Mouse (Mus musculus) heart, postnatal 0 days (tissue): ENCODE results near the gene Pgm2l1. TPM values are rescaled to one million over a fixed set of nuclear protein-coding genes. Genes with fewer than 3 reads are reported as not detected.

Source experiments
- ATAC-seq: fragments of 200-750 bp; cut with Nextera tagmentation; 2 replicates; pipeline ENCODE4 v1.8.0; 2017; ENCODE audit warnings: low read depth, moderate number of reproducible peaks, moderate library complexity; ENCODE audit not compliant: insufficient read depth
- DNase-seq: peaks from one replicate; pipeline ENCODE4 v3.0.0-alpha.2; 2016; ENCODE audit warnings: low spot score
- H3K27ac ChIP-seq: fragments of 300-500 bp; sonication (generic); 2 replicates; pipeline ENCODE4 v1.5.1; 2014; ENCODE audit warnings: low read depth, mild to moderate bottlenecking
- H3K27me3 ChIP-seq: fragments of 300-500 bp; sonication (generic); 2 replicates; pipeline ENCODE4 v1.6.1; 2014; ENCODE audit warnings: low read length, mixed read lengths; ENCODE audit not compliant: control insufficient read depth, insufficient read depth
- H3K36me3 ChIP-seq: fragments of 300-500 bp; sonication (generic); replicated peaks from 2 replicates; pipeline ENCODE4 v1.6.1; 2014; ENCODE audit warnings: low read length, mixed read lengths; ENCODE audit not compliant: control insufficient read depth, insufficient read depth
- H3K4me1 ChIP-seq: fragments of 300-500 bp; sonication (generic); 2 replicates; pipeline ENCODE4 v1.6.1; 2014; ENCODE audit warnings: antibody characterized with exemption; ENCODE audit not compliant: control insufficient read depth, insufficient read depth
- H3K4me2 ChIP-seq: fragments of 300-500 bp; sonication (generic); 2 replicates; pipeline ENCODE4 v1.6.1; 2014; ENCODE audit warnings: low read depth, mild to moderate bottlenecking, low read length, moderate library complexity
- H3K4me3 ChIP-seq: fragments of 300-500 bp; sonication (generic); 2 replicates; pipeline ENCODE4 v1.5.1; 2014; ENCODE audit warnings: low read depth, low read length
- H3K9ac ChIP-seq: fragments of 300-500 bp; sonication (generic); replicated peaks from 2 replicates; pipeline ENCODE4 v1.6.1; 2014; ENCODE audit warnings: low read depth, low read length, mixed read lengths
- H3K9me3 ChIP-seq: fragments of 300-500 bp; sonication (generic); replicated peaks from 2 replicates; pipeline ENCODE4 v1.6.1; 2016; ENCODE audit warnings: low read length; ENCODE audit not compliant: control insufficient read depth
- CTCF ChIP-seq: IDR thresholded peaks from 2 replicates; pipeline ENCODE4 v1.5.1; 2016; ENCODE audit warnings: antibody characterized with exemption, control low read depth, low read depth
- EP300 ChIP-seq: IDR thresholded peaks from 2 replicates; pipeline ENCODE4 v1.6.1; 2016; ENCODE audit warnings: antibody characterized with exemption, low read depth
- WGBS: fragments of 180-500 bp; shearing (Covaris S2); extraction: QIAGEN DNeasy Blood & Tissue Kit; methylation state at CpG from one replicate; pipeline ENCODE4 v1.1.7; 2014; 5-methylcytosine and 5-hydroxymethylcytosine counted together
- polyA plus RNA-seq: library from polyadenylated mRNA; unstranded; fragments of >200 nt; fragmentation: Nextera tagmentation; extraction: Ambion mirVana; gene quantifications from 2 replicates; pipeline ENCODE4 v1.2.1, GENCODE M21; 2015
- total RNA-seq: library from RNA; depleted of rRNA; stranded (reverse); fragments of >200 nt; gene quantifications from 2 replicates; pipeline ENCODE4 v1.2.3, GENCODE M21; 2014; ENCODE audit warnings: low replicate concordance

Pgm2l1 gene
- total and polyA plus RNA-seq, 2 experiments from 2014 or later = 0.56 to 3.5 TPM

DNA sequence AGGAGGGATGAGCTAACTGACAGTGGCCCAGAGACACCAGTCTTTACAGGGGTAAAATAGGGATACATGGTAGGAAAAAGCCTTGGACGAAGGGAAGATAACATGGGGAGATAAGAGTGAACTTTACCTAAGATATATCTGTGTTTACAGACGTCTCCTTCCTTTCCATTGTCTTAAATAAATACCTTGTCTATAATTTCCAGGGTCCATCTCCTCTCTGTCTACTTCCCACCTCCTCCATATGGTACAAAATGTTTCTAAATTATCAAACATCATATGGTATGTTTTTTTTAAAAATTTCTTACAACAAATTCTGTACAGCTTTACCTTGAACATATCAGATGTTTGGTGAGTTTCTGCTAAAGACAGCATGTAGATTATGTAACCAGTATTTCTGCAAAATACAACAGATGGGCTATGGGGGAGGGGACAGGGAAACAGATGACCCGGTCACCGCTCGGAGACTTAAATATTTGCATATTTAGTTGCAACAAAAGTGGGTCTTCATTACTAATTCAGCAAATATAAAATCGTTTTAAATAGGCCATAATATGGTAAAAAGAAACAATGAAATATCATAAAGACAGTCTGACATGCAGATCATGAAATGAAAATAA is 12.0 kb upstream of the Pgm2l1 start:
- H3K4me2 ChIP-seq = no peak overlapping the region
- no peak overlapping the region for H3K27ac ChIP-seq
- H3K27me3 ChIP-seq = no peaks in the 10 kb centered on the region
- ATAC-seq = no peak
- H3K4me1 ChIP-seq = peaks cover 5% of the 10 kb centered on the region; the same call in 1 of the 2 replicates
- TF ChIP-seq EP300 (no peak), CTCF (no peak)
- 50% methylated on average over 6 of the region's 6 CpGs for WGBS
- H3K36me3 ChIP-seq = no peaks in the 10 kb centered on the region
- no peak overlapping the region for H3K4me3 ChIP-seq
- DNase-seq = no peak
- no peak overlapping the region for H3K9ac ChIP-seq
- H3K9me3 ChIP-seq = no peaks in the 10 kb centered on the region

DNA sequence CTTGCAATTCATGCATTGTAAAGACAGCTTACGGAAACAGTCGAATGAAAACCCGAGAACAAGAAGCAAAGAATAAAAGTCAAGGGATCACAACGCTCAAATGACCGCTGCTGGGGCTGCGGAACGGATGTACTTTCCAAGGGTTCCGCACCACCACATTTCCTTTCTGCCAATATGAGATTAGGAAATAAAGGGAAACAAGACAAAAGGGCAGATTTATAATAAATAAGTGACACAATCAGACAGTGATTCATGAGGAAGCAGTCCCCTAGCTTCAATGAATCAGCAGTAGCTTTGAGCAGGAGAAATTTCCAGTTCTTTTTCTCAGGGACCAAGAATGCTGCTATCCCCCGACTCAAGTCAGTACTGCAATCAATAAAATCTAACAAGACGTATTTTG is 11.2 kb upstream of the Pgm2l1 start:
- H3K9ac ChIP-seq = no peak overlapping the region
- H3K4me1 ChIP-seq = peaks cover 5% of the 10 kb centered on the region; the same call in 1 of the 2 replicates
- no peaks in the 10 kb centered on the region for H3K9me3 ChIP-seq
- no peak overlapping the region for H3K27ac ChIP-seq
- no peaks in the 10 kb centered on the region for H3K36me3 ChIP-seq
- ATAC-seq (no peak), DNase-seq (no peak)
- WGBS = 54% methylated on average over 10 of the region's 10 CpGs
- 0 out of 2 replicates have a peak, but pooled peaks have one; percentile 35 for TF ChIP-seq EP300
- TF ChIP-seq CTCF = no peak
- H3K27me3 ChIP-seq = no peaks in the 10 kb centered on the region
- H3K4me3 ChIP-seq = no peak overlapping the region
- peak overlapping the region; percentile 18 for H3K4me2 ChIP-seq

DNA sequence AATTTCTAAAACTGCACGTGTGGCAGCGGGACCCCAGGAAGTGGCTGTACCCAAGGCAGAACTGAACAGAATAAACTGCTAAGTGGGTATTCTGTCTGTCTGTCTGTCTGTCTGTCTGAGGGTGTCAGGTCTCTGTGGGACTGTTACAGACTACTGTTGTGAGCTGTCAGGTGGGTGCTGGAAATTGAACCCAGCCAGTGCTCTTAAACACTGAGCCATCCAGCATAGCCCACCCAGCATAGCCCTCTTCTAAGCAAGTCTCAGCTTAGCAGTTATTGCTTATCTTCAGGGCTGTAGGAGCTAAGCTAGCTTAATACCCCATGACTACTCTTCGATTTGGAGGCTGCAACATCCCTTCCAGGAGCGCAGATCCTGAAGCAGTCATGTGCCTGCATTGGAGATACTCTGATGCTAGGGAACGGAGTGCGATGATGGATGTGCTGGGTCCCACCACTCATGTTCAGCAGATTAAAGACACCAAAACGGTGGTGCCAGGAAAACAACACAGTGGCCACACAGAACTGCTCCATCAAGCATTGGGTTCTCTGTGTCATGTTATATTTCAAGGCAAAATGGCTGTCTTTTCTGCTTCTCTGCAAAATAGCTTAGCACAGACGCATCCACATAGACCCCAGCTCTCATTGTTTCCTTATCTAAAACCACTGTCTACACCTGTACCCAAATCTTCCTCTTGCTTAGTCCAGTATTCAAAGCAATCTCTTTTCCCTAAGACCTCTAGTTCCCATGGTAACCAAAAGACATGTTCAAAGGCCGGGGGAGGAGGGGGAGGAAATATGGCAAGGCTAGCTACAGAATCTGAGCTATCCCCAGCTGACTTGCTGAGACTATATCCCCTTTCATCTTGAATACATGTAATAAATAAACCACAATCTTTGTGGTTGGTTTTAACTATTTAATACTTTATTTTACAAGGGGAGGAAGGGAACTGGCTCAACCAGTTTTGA is 10.3 kb upstream of the Pgm2l1 start:
- peak overlapping the region; percentile 18; the same call in 1 of the 2 replicates for H3K4me2 ChIP-seq
- no peaks in the 10 kb centered on the region for H3K9me3 ChIP-seq
- 64% methylated on average over 9 of the region's 9 CpGs for WGBS
- H3K4me3 ChIP-seq = no peak overlapping the region
- no peak for DNase-seq
- H3K27ac ChIP-seq = no peak overlapping the region
- no peak for ATAC-seq
- H3K9ac ChIP-seq = no peak overlapping the region
- no peaks in the 10 kb centered on the region for H3K27me3 ChIP-seq
- TF ChIP-seq CTCF (no peak), EP300 (no peak)
- H3K4me1 ChIP-seq = peaks cover 5% of the 10 kb centered on the region; the same call in 1 of the 2 replicates
- H3K36me3 ChIP-seq = no peaks in the 10 kb centered on the region

DNA sequence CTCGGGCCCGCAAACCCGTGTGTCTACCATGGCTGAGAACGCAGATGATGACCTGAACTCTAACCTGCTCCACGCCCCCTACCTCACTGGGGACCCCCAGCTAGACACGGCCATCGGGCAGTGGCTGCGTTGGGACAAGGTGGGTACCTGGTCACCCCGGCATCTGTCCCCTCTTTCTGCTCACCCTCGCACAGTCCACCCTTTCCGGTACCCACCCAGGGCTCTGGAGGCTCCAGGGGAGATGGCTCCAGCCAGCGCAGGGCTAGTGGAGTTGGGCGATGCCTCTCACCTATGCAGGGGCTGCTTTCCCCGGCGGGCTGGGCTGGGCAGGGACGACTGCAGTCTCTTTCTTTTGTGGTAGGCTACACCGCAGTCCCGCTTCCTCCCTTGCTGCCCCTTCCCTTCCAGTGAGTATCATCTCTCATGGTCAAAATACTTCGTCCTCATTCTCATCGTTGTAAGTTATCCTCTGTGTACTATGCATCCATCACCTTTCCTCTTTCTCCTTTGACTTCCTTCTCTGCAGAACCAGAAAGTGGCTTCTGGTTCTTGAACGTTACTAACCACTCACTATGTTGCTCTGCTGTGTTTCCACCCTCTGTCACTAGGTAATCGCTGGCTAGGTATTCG is 817 bp downstream of the Pgm2l1 start:
- ATAC-seq (peak; percentile 15), DNase-seq (no peak)
- TF ChIP-seq EP300 (no peak), CTCF (no peak)
- H3K9me3 ChIP-seq = no peaks in the 10 kb centered on the region
- H3K4me1 ChIP-seq = no peaks in the 10 kb centered on the region
- H3K9ac ChIP-seq = peak overlapping the region; percentile 66
- 2% methylated on average over 23 of the region's 23 CpGs for WGBS
- peak overlapping the region; percentile 70 for H3K4me3 ChIP-seq
- peak overlapping the region; percentile 94 for H3K4me2 ChIP-seq
- no peaks in the 10 kb centered on the region for H3K27me3 ChIP-seq
- no peaks in the 10 kb centered on the region for H3K36me3 ChIP-seq
- peak overlapping the region; percentile 81 for H3K27ac ChIP-seq

DNA sequence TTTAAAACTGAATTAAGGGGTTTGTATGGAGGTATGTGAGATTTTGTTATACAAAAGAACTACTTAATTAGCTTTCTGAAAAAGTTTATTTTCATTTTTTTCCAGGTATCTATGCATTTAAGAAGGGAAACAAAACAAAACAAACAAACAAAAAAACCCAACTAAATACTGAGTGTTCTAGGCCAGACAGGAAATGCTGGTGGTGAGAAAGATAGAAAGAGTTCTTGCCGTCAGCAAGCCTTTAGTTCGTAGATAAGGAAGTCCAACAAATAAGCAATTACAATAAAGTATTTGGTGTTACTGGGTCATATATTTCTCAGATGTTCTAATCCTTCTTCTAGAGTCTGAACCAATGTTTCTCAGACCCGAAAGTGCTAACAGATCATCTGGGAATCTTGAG is 1.8 kb downstream of the Pgm2l1 start:
- H3K9ac ChIP-seq = no peak overlapping the region
- H3K9me3 ChIP-seq = no peaks in the 10 kb centered on the region
- H3K27ac ChIP-seq = no peak overlapping the region
- no peak overlapping the region; the same call in 1 of the 2 replicates for H3K4me2 ChIP-seq
- TF ChIP-seq CTCF (no peak), EP300 (no peak)
- DNase-seq = no peak
- ATAC-seq = no peak
- H3K4me1 ChIP-seq = no peaks in the 10 kb centered on the region
- H3K4me3 ChIP-seq = no peak overlapping the region
- 60% methylated on average over 3 of the region's 3 CpGs for WGBS
- H3K27me3 ChIP-seq = no peaks in the 10 kb centered on the region
- H3K36me3 ChIP-seq = no peaks in the 10 kb centered on the region
